Mouse (Mus musculus) stomach, postnatal 0 days (tissue): ENCODE results near the gene Oit3. TPM values are rescaled to one million over a fixed set of nuclear protein-coding genes. Genes with fewer than 3 reads are reported as not detected.

Experiments used
- ATAC-seq: fragments of 200-750 bp; cut with Nextera tagmentation; 2 replicates; pipeline ENCODE4 v1.8.0; 2017; ENCODE audit not compliant: low FRiP score, low TSS enrichment
- DNase-seq: peaks from one replicate; pipeline ENCODE4 v3.0.0-alpha.2; 2016; ENCODE audit warnings: low spot score
- H3K27ac ChIP-seq: fragments of 300-500 bp; sonication (generic); replicated peaks from 2 replicates; pipeline ENCODE4 v1.5.1; 2014; ENCODE audit warnings: mild to moderate bottlenecking, control low read depth
- H3K27me3 ChIP-seq: fragments of 300-500 bp; sonication (generic); 2 replicates; pipeline ENCODE4 v1.6.1; 2014; ENCODE audit warnings: low read length; ENCODE audit not compliant: control insufficient read depth, insufficient read depth
- H3K36me3 ChIP-seq: fragments of 300-500 bp; sonication (generic); 2 replicates; pipeline ENCODE4 v1.6.1; 2014; ENCODE audit warnings: low read length, mixed read lengths; ENCODE audit not compliant: control insufficient read depth, insufficient read depth
- H3K4me1 ChIP-seq: fragments of 300-500 bp; sonication (generic); replicated peaks from 2 replicates; pipeline ENCODE4 v1.6.1; 2014; ENCODE audit warnings: antibody characterized with exemption; ENCODE audit not compliant: control insufficient read depth, insufficient read depth
- H3K4me2 ChIP-seq: fragments of 300-500 bp; sonication (generic); replicated peaks from 2 replicates; pipeline ENCODE4 v1.6.1; 2014; ENCODE audit warnings: low read depth, mild to moderate bottlenecking, control low read depth, moderate library complexity
- H3K4me3 ChIP-seq: fragments of 300-500 bp; sonication (generic); 2 replicates; pipeline ENCODE4 v1.5.1; 2014; ENCODE audit warnings: low read depth, low read length, control low read depth
- H3K9ac ChIP-seq: fragments of 300-500 bp; sonication (generic); 2 replicates; pipeline ENCODE4 v1.6.1; 2014; ENCODE audit warnings: mild to moderate bottlenecking, low read length, control low read depth, mixed read lengths
- H3K9me3 ChIP-seq: fragments of 300-500 bp; sonication (generic); 2 replicates; pipeline ENCODE4 v1.6.1; 2016; ENCODE audit warnings: low read length; ENCODE audit not compliant: control insufficient read depth
- CTCF ChIP-seq: IDR thresholded peaks from 2 replicates; pipeline ENCODE4 v1.5.1; 2016; ENCODE audit warnings: antibody characterized with exemption, low read depth, mild to moderate bottlenecking, moderate library complexity
- EP300 ChIP-seq: optimal IDR thresholded peaks from 2 replicates; pipeline ENCODE3; 2016; ENCODE audit warnings: antibody characterized with exemption
- WGBS: fragments of 180-500 bp; shearing (Covaris S2); extraction: QIAGEN DNeasy Blood & Tissue Kit; methylation state at CpG from one replicate; pipeline ENCODE4 v1.1.7; 2014; 5-methylcytosine and 5-hydroxymethylcytosine counted together
- polyA plus RNA-seq: library from polyadenylated mRNA; unstranded; fragments of >200 nt; fragmentation: Nextera tagmentation; extraction: Ambion mirVana; gene quantifications from 2 replicates; pipeline ENCODE4 v1.2.1, GENCODE M21; 2015

Gene Oit3
- polyA plus RNA-seq, 1 experiment from 2014 or later = 0.29 TPM

- 90% methylated on average over 4 of the region's 4 CpGs for WGBS
Measured at GRCm38 (mm10) chr10:59378728-59379127, 62.9 kb downstream of the Oit3 start.

GRCm38 (mm10) chr10:59377906-59378305, 63.7 kb downstream of the Oit3 start:
- Histone ChIP-seq H3K9me3 (no peaks in the 10 kb centered on the region), H3K27me3 (no peaks in the 10 kb centered on the region), H3K9ac (no peak overlapping the region), H3K27ac (0 out of 2 replicates have a peak overlapping the region, but pooled peaks have one; percentile 45), H3K4me2 (no peak overlapping the region), H3K36me3 (no peaks in the 10 kb centered on the region), H3K4me3 (no peak overlapping the region), H3K4me1 (no peaks in the 10 kb centered on the region)
- TF ChIP-seq EP300 (peak; percentile 78), CTCF (no peak)
- ATAC-seq (no peak), DNase-seq (no peak)
- WGBS = 49% methylated on average over 10 of the region's 10 CpGs

More at GRCm38 (mm10) chr10:59378728-59379127, 62.9 kb downstream of the Oit3 start:
- ATAC-seq = no peak
- TF ChIP-seq CTCF (peak; percentile 39), EP300 (no peak)
- Histone ChIP-seq H3K27me3 (no peaks in the 10 kb centered on the region), H3K27ac (no peak overlapping the region), H3K9ac (no peak overlapping the region), H3K4me1 (no peaks in the 10 kb centered on the region), H3K4me3 (no peak overlapping the region), H3K9me3 (no peaks in the 10 kb centered on the region), H3K36me3 (no peaks in the 10 kb centered on the region), H3K4me2 (no peak overlapping the region)
- DNase-seq = no peak

Other genes starting within 250 kb of the Oit3 start
- 23.6 and 25.2 TPM in 2 replicates for gene Sept10, start 219.9 kb downstream of the Oit3 start, polyA plus RNA-seq
- 9.5 and 10.2 TPM in 2 replicates for gene Sowahc, start 219.8 kb downstream of the Oit3 start, polyA plus RNA-seq
- 13.9 and 17.9 TPM in 2 replicates for gene P4ha1, start 118.5 kb downstream of the Oit3 start, polyA plus RNA-seq
- gene Gm10273, start 46.1 kb downstream of the Oit3 start, polyA plus RNA-seq = 1.4 and 3.6 TPM in 2 replicates
- 34.6 and 38.5 TPM in 2 replicates for gene Pla2g12b, start 38.1 kb downstream of the Oit3 start, polyA plus RNA-seq
- gene Gm10322, start 174.3 kb upstream of the Oit3 start, polyA plus RNA-seq = 0.38 TPM in 1 of 2 replicates, not detected in the other
- 56.9 and 57.2 TPM in 2 replicates for gene Mcu, start 174.9 kb upstream of the Oit3 start, polyA plus RNA-seq